Mouse (Mus musculus): ENCODE results near the gene Adamts17. TPM values are rescaled to one million over a fixed set of nuclear protein-coding genes. Genes with fewer than 3 reads are reported as not detected.

Adamts17 gene
- total and polyA plus RNA-seq, 2 experiments from 2014 or later: 3.9 to 14.8 TPM

- no peak overlapping the region for H3K4me2 ChIP-seq (ENCODE audit: low read depth, low read length)
- no peaks in the 10 kb centered on the region for H3K27me3 ChIP-seq (ENCODE audit: insufficient read depth, low read length)
- H3K9ac ChIP-seq (replicated peaks; ENCODE audit: low read length): no peak overlapping the region
- 24% methylated on average over 10 of the region's 10 CpGs for WGBS
- H3K9me3 ChIP-seq (ENCODE audit: low read length): no peaks in the 10 kb centered on the region
- H3K36me3 ChIP-seq (ENCODE audit: insufficient read depth, low read length): no peaks in the 10 kb centered on the region
- no peaks in the 10 kb centered on the region for H3K4me1 ChIP-seq (ENCODE audit: insufficient read depth, low read length)
- H3K4me3 ChIP-seq (ENCODE audit: low read length): no peak overlapping the region
- TF ChIP-seq CTCF (IDR thresholded peaks at IDR 0.05; ENCODE audit: low read depth): peak; percentile 91
- no peak overlapping the region for H3K27ac ChIP-seq
- DNase-seq (ENCODE audit: low spot score) (peak; percentile 82), ATAC-seq (peak; percentile 58; the same call in 1 of the 2 replicates)
These were observed 359.9 kb downstream of the Adamts17 start for GRCm38 (mm10) chr7:67199412-67199811.

Other genes with a start within 250 kb of the Adamts17 start
- 15.3 and 15.4 TPM in 2 replicates for gene Asb7, start 150.1 kb upstream of the Adamts17 start, total RNA-seq (2014; rRNA removed)
- gene Asb7, start 150.1 kb upstream of the Adamts17 start, polyA plus RNA-seq (2015; fragmentation: Nextera tagmentation; extraction: Ambion mirVana): 10.5 and 11.7 TPM in 2 replicates
- 13.5 and 24.4 TPM in 2 replicates for gene Lins1, start 149.8 kb upstream of the Adamts17 start, total RNA-seq (2014; rRNA removed)
- 14.7 and 14.8 TPM in 2 replicates for gene Lins1, start 149.8 kb upstream of the Adamts17 start, polyA plus RNA-seq (2015; fragmentation: Nextera tagmentation; extraction: Ambion mirVana)
- gene Cers3, start 96.2 kb upstream of the Adamts17 start, total RNA-seq (2014; rRNA removed): 0.37 and 1.4 TPM in 2 replicates
- gene Cers3, start 96.2 kb upstream of the Adamts17 start, polyA plus RNA-seq (2015; fragmentation: Nextera tagmentation; extraction: Ambion mirVana): 0.53 and 0.71 TPM in 2 replicates

All from hindbrain, postnatal 0 days (tissue).